Comparison of ENCODE assay signal across 8 mouse cellular contexts in the genomic region with DNA sequence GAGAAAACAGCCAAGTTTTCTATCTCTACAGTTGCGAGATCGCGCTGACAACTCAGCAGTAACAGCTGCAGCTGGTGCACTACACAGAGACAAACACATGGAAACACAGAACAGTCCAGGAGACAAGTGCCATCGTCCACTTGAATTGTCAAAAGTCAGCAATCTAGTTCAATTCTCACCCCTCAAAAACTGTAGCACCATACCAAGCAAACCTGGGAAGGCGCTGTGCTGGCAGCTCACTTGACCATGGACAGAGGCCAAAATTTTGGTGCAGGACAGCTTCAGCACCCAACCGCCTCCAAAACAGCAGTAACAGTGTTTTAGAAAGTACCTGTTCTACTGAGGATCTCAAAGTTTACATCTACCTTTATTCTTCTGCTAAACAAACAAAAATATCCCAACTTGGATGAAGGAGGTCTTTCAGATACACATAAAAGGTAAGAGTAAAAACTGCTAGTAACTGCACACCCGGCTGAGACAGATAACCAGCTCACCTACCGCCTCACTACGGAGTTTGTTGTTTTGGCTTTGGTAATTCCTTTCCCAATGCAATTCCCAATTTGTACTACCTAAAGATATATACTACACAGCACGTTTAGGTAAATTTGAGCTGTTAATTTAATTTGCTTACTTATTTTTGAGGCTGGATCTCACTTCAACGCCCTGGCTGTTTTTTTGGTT. TPM values are rescaled to one million over a fixed set of nuclear protein-coding genes. Genes with fewer than 3 reads are reported as not detected.
DNase-seq lines count a peak whose midpoint lies in the region; ATAC-seq lines count a peak whose summit lies in the region.

No protein-coding gene starts in this region.

- no peak for ATAC-seq in forebrain, embryonic 13.5 days
- ATAC-seq in midbrain, embryonic 16.5 days, result no peak

- DNase-seq in 416B (ENCODE audit: low read depth) (peak; percentile 19), liver (peak; percentile 53)
- peak; percentile 76 for DNase-seq in adrenal gland, postnatal 10 days
- peak; percentile 78 for DNase-seq in heart, postnatal 4 days
- DNase-seq in embryo, embryonic 10 days (ENCODE audit: low spot score), result no peak
- DNase-seq in frontal cortex, postnatal 10 days (ENCODE audit: low spot score in 2 of 2), result no peak

- H3K4me1 ChIP-seq in forebrain, embryonic 13.5 days, result peaks cover 20% of the 10 kb centered on the region
- peaks cover 20% of the 10 kb centered on the region for H3K4me1 ChIP-seq in midbrain, embryonic 16.5 days (ENCODE audit: control insufficient read depth, insufficient read depth, low read length)

- no peak overlapping the region for H3K27ac ChIP-seq in forebrain, embryonic 13.5 days
- 0 out of 2 replicates have a peak overlapping the region, but pooled peaks have one; percentile 8 for H3K27ac ChIP-seq in midbrain, embryonic 16.5 days (ENCODE audit: low read length)

- WGBS in forebrain, embryonic 13.5 days, result 81% methylated on average over 11 of the region's 11 CpGs
- 81% methylated on average over 11 of the region's 11 CpGs for WGBS in midbrain, embryonic 16.5 days

- H3K27me3 ChIP-seq in forebrain, embryonic 13.5 days, result no peaks in the 10 kb centered on the region
- no peaks in the 10 kb centered on the region for H3K27me3 ChIP-seq in midbrain, embryonic 16.5 days (ENCODE audit: control insufficient read depth, insufficient read depth, low read depth, low read length)

- peaks cover 10% of the 10 kb centered on the region for H3K36me3 ChIP-seq in forebrain, embryonic 13.5 days (ENCODE audit: poor library complexity, severe bottlenecking)
- H3K36me3 ChIP-seq in midbrain, embryonic 16.5 days (ENCODE audit: control insufficient read depth, insufficient read depth, low read length), result peaks cover 3% of the 10 kb centered on the region; the same call in 1 of the 2 replicates

- no peaks in the 10 kb centered on the region for H3K9me3 ChIP-seq in forebrain, embryonic 13.5 days (replicated peaks)
- no peaks in the 10 kb centered on the region for H3K9me3 ChIP-seq in midbrain, embryonic 16.5 days (replicated peaks; ENCODE audit: control insufficient read depth, low read length, poor library complexity, severe bottlenecking)

- H3K4me2 ChIP-seq in forebrain, embryonic 13.5 days, result peak overlapping the region; percentile 69
- peak overlapping the region; percentile 70 for H3K4me2 ChIP-seq in midbrain, embryonic 16.5 days (ENCODE audit: low read length)

- H3K4me3 ChIP-seq in forebrain, embryonic 13.5 days, result no peak overlapping the region
- H3K4me3 ChIP-seq in midbrain, embryonic 16.5 days (ENCODE audit: low read depth, low read length), result peak overlapping the region; percentile 20; the same call in 1 of the 2 replicates

- peak overlapping the region; percentile 31 for H3K9ac ChIP-seq in forebrain, embryonic 13.5 days
- peak overlapping the region; percentile 30; the same call in 1 of the 2 replicates for H3K9ac ChIP-seq in midbrain, embryonic 16.5 days (ENCODE audit: low read depth, low read length)

RNA-seq across cellular contexts. Expression of gene Gpcpd1, which starts 11.6 kb away (rescaled TPM):
- 10 to 100 TPM; 32.5 to 46.9 TPM for total RNA-seq in adrenal gland, postnatal 10 days (2021)
- 74.3 and 75.2 TPM in 2 replicates for polyA plus RNA-seq in forebrain, embryonic 13.5 days (2015; fragmentation: Nextera tagmentation; extraction: Ambion mirVana)
- 10 to 100 TPM; 62.0 to 71.1 TPM for total RNA-seq in heart, postnatal 4 days (2021)
- 77.5 and 86.7 TPM in 2 replicates for polyA plus RNA-seq in midbrain, embryonic 16.5 days (2015; fragmentation: Nextera tagmentation; extraction: Ambion mirVana)

Comparison
In these comparisons a context has a peak if more than half of its experiments do, and no peak if none do; other contexts are left out.
1. DNase-seq: peak in 416B (single experiment), adrenal gland, postnatal 10 days (single experiment), heart, postnatal 4 days (single experiment) and liver (single experiment); none in embryo, embryonic 10 days (single experiment) and frontal cortex, postnatal 10 days (0 of 2).